Mouse (Mus musculus): Measurements from ENCODE around the gene Rasal1.

Rasal1 gene

GRCm38 (mm10) chr5:120693931-120694694 is 45.5 kb downstream of the Rasal1 start:
- no peak for DNase-seq (ENCODE audit: low spot score in 2 of 2)

GRCm38 (mm10) chr5:120694695-120695074 is 46.1 kb downstream of the Rasal1 start:
- DNase-seq (ENCODE audit: low spot score in 2 of 2) = no peak

GRCm38 (mm10) chr5:120696057-120696743 is 47.6 kb downstream of the Rasal1 start:
- no peak for DNase-seq (ENCODE audit: low spot score in 2 of 2)

GRCm38 (mm10) chr5:120696865-120697264 is 48.3 kb downstream of the Rasal1 start:
- DNase-seq (ENCODE audit: low spot score in 2 of 2) = no peak

GRCm38 (mm10) chr5:120698181-120698580 is 49.6 kb downstream of the Rasal1 start:
- no peak for DNase-seq (ENCODE audit: low spot score in 2 of 2)

GRCm38 (mm10) chr5:120698801-120699391 is 50.3 kb downstream of the Rasal1 start:
- DNase-seq (ENCODE audit: low spot score in 2 of 2) = peak in 1 of 2 experiments; percentile 60

GRCm38 (mm10) chr5:120700996-120701790 is 52.6 kb downstream of the Rasal1 start:
- no peak for DNase-seq (ENCODE audit: low spot score in 2 of 2)

GRCm38 (mm10) chr5:120702421-120702820 is 53.8 kb downstream of the Rasal1 start:
- no peak for DNase-seq (ENCODE audit: low spot score in 2 of 2)

- no peak for DNase-seq (ENCODE audit: low spot score in 2 of 2)
Measured at GRCm38 (mm10) chr5:120702969-120703368, 54.4 kb downstream of the Rasal1 start.

- DNase-seq (ENCODE audit: low spot score in 2 of 2) = no peak
Measured at GRCm38 (mm10) chr5:120703660-120704059, 55.0 kb downstream of the Rasal1 start.

GRCm38 (mm10) chr5:120704421-120704820 is 55.8 kb downstream of the Rasal1 start:
- no peak for DNase-seq (ENCODE audit: low spot score in 2 of 2)

- no peak for DNase-seq (ENCODE audit: low spot score in 2 of 2)
Measured at GRCm38 (mm10) chr5:120706541-120706940, 57.9 kb downstream of the Rasal1 start.

GRCm38 (mm10) chr5:120706976-120707375 is 58.4 kb downstream of the Rasal1 start:
- no peak for DNase-seq (ENCODE audit: low spot score in 2 of 2)

GRCm38 (mm10) chr5:120710161-120710825 is 61.7 kb downstream of the Rasal1 start:
- peak in 1 of 2 experiments; percentile 63 for DNase-seq (ENCODE audit: low spot score in 2 of 2)

- peak in 1 of 2 experiments; percentile 68 for DNase-seq (ENCODE audit: low spot score in 2 of 2)
Measured at GRCm38 (mm10) chr5:120710826-120711248, 62.2 kb downstream of the Rasal1 start.

GRCm38 (mm10) chr5:120711416-120711815 is 62.8 kb downstream of the Rasal1 start:
- peak; percentile 69 to 80 for DNase-seq (ENCODE audit: low spot score in 2 of 2)

GRCm38 (mm10) chr5:120711827-120712226 is 63.2 kb downstream of the Rasal1 start, which contains the start of gene Dtx1:
TSS of gene Dtx1 (minus strand) at chr5:120711927.
- DNase-seq (ENCODE audit: low spot score in 2 of 2) = no peak

GRCm38 (mm10) chr5:120712721-120713120 is 64.1 kb downstream of the Rasal1 start:
- DNase-seq (ENCODE audit: low spot score in 2 of 2) = peak in 1 of 2 experiments; percentile 42

GRCm38 (mm10) chr5:120714314-120714713 is 65.7 kb downstream of the Rasal1 start:
- peak in 1 of 2 experiments; percentile 75 for DNase-seq (ENCODE audit: low spot score in 2 of 2)

GRCm38 (mm10) chr5:120717136-120717535 is 68.5 kb downstream of the Rasal1 start:
- no peak for DNase-seq (ENCODE audit: low spot score in 2 of 2)
